Comparison of ENCODE assay signal across 8 mouse cellular contexts in genomic region chr4:33734923-33735322, GRCm38 (mm10).
DNase-seq lines count a peak whose midpoint lies in the region; ATAC-seq lines count a peak whose summit lies in the region.

No protein-coding gene starts in this region.

- peaks cover 23% of the 10 kb centered on the region for H3K4me1 ChIP-seq in heart, embryonic 11.5 days (ENCODE audit: control insufficient read depth, insufficient read depth, low read length)
- H3K4me1 ChIP-seq in forebrain, embryonic 16.5 days (replicated peaks; ENCODE audit: control insufficient read depth, insufficient read depth, low read length), result peaks cover 29% of the 10 kb centered on the region
- H3K4me1 ChIP-seq in limb, embryonic 13.5 days, result peaks cover 16% of the 10 kb centered on the region

- no peak for DNase-seq in heart, postnatal 25 days (ENCODE audit: low spot score)
- DNase-seq in adrenal gland, adult 8-10 months, result peak; percentile 68
- peak; percentile 56 for DNase-seq in testis, postnatal 10 days (ENCODE audit: low spot score)
- no peak for DNase-seq in thymus, adult 18-20 months
- DNase-seq in layer of hippocampus, adult 11-12 months (ENCODE audit: low spot score), result no peak

- no peaks in the 10 kb centered on the region for H3K36me3 ChIP-seq in heart, embryonic 11.5 days (ENCODE audit: control insufficient read depth, insufficient read depth, low read length)
- H3K36me3 ChIP-seq in forebrain, embryonic 16.5 days (ENCODE audit: control insufficient read depth, insufficient read depth), result no peaks in the 10 kb centered on the region
- no peaks in the 10 kb centered on the region for H3K36me3 ChIP-seq in limb, embryonic 13.5 days

- H3K4me3 ChIP-seq in heart, embryonic 11.5 days (ENCODE audit: low read depth, low read length), result no peak overlapping the region
- no peak overlapping the region for H3K4me3 ChIP-seq in forebrain, embryonic 16.5 days (replicated peaks; ENCODE audit: low read length)
- no peak overlapping the region for H3K4me3 ChIP-seq in limb, embryonic 13.5 days

- intact Hi-C loops in heart, postnatal 25 days (cut with DNase I), result no loop called here

- H3K27me3 ChIP-seq in heart, embryonic 11.5 days (ENCODE audit: control insufficient read depth, insufficient read depth, low read length), result no peaks in the 10 kb centered on the region
- H3K27me3 ChIP-seq in forebrain, embryonic 16.5 days (replicated peaks; ENCODE audit: control insufficient read depth, insufficient read depth, low read length), result no peaks in the 10 kb centered on the region
- H3K27me3 ChIP-seq in limb, embryonic 13.5 days, result no peaks in the 10 kb centered on the region

- peak overlapping the region; percentile 57; the same call in 1 of the 2 replicates for H3K27ac ChIP-seq in heart, embryonic 11.5 days (ENCODE audit: low read depth, low read length)
- peak overlapping the region; percentile 91 for H3K27ac ChIP-seq in forebrain, embryonic 16.5 days (ENCODE audit: low read length)
- no peak overlapping the region for H3K27ac ChIP-seq in limb, embryonic 13.5 days

- WGBS in heart, embryonic 11.5 days (ENCODE audit: insufficient replicate concordance), result 29% methylated on average over 8 of the region's 8 CpGs
- WGBS in forebrain, embryonic 16.5 days, result 27% methylated on average over 8 of the region's 8 CpGs
- WGBS in limb, embryonic 13.5 days, result 24% methylated on average over 8 of the region's 8 CpGs

- H3K4me2 ChIP-seq in heart, embryonic 11.5 days, result peak overlapping the region; percentile 20; the same call in 1 of the 2 replicates
- H3K4me2 ChIP-seq in forebrain, embryonic 16.5 days (ENCODE audit: low read length), result no peak overlapping the region
- H3K4me2 ChIP-seq in limb, embryonic 13.5 days (replicated peaks), result 0 out of 2 replicates have a peak overlapping the region, but pooled peaks have one; percentile 7

- ATAC-seq in heart, embryonic 11.5 days (replicated peaks; ENCODE audit: insufficient number of reproducible peaks, low FRiP score, low TSS enrichment), result 0 out of 2 replicates have a peak, but pooled peaks have one; percentile 46
- ATAC-seq in forebrain, embryonic 16.5 days, result peak; percentile 37; the same call in 1 of the 2 replicates
- no peak for ATAC-seq in limb, embryonic 13.5 days (ENCODE audit: low FRiP score, low read depth)

- no peaks in the 10 kb centered on the region for H3K9me3 ChIP-seq in heart, embryonic 11.5 days (replicated peaks; ENCODE audit: control insufficient read depth, low read length)
- H3K9me3 ChIP-seq in forebrain, embryonic 16.5 days (ENCODE audit: control insufficient read depth, low read length), result no peaks in the 10 kb centered on the region
- H3K9me3 ChIP-seq in limb, embryonic 13.5 days, result no peaks in the 10 kb centered on the region

- H3K9ac ChIP-seq in heart, embryonic 11.5 days (ENCODE audit: low read depth, low read length), result no peak overlapping the region
- no peak overlapping the region for H3K9ac ChIP-seq in forebrain, embryonic 16.5 days (replicated peaks; ENCODE audit: low read depth, low read length)
- no peak overlapping the region for H3K9ac ChIP-seq in limb, embryonic 13.5 days

Comparison
In these comparisons a context has a peak if more than half of its experiments do, and no peak if none do; other contexts are left out.
1. DNase-seq: peak in adrenal gland, adult 8-10 months (single experiment) and testis, postnatal 10 days (single experiment); none in heart, postnatal 25 days (single experiment), thymus, adult 18-20 months (0 of 2) and layer of hippocampus, adult 11-12 months (single experiment).